Mouse (Mus musculus): Measurements from ENCODE around the gene Creg1. TPM values are rescaled to one million over a fixed set of nuclear protein-coding genes. Genes with fewer than 3 reads are reported as not detected.

Creg1 gene
- polyA plus RNA-seq, 1 experiment from 2014 or later: 300 TPM

GRCm38 (mm10) chr1:165730129-165730528 is 33.4 kb upstream of the Creg1 start:
- H3K4me3 ChIP-seq: no peak overlapping the region
- no peak overlapping the region for H3K9ac ChIP-seq
- H3K4me2 ChIP-seq: no peak overlapping the region
- no peaks in the 10 kb centered on the region; the same call in 1 of the 2 replicates for H3K27me3 ChIP-seq (replicated peaks)
- H3K27ac ChIP-seq: no peak overlapping the region
- ATAC-seq: no peak
- H3K9me3 ChIP-seq (replicated peaks): no peaks in the 10 kb centered on the region
- no peaks in the 10 kb centered on the region for H3K36me3 ChIP-seq
- H3K4me1 ChIP-seq: peaks cover 1% of the 10 kb centered on the region; the same call in 1 of the 2 replicates
- 20% methylated on average over 1 of the region's 1 CpGs for WGBS (ENCODE audit: insufficient replicate concordance)

GRCm38 (mm10) chr1:165731553-165731952 is 32.0 kb upstream of the Creg1 start:
- Histone ChIP-seq H3K27ac (no peak overlapping the region), H3K4me3 (no peak overlapping the region), H3K4me1 (peaks cover 10% of the 10 kb centered on the region; the same call in 1 of the 2 replicates), H3K27me3 (replicated peaks) (no peaks in the 10 kb centered on the region; the same call in 1 of the 2 replicates), H3K9me3 (replicated peaks) (no peaks in the 10 kb centered on the region), H3K9ac (no peak overlapping the region), H3K36me3 (no peaks in the 10 kb centered on the region), H3K4me2 (no peak overlapping the region)
- WGBS (ENCODE audit: insufficient replicate concordance): 66% methylated on average over 6 of the region's 6 CpGs
- no peak for ATAC-seq

GRCm38 (mm10) chr1:165734840-165735239 is 28.7 kb upstream of the Creg1 start:
- no peak overlapping the region for H3K4me3 ChIP-seq
- no peak for ATAC-seq
- H3K36me3 ChIP-seq: no peaks in the 10 kb centered on the region
- 70% methylated on average over 2 of the region's 2 CpGs for WGBS (ENCODE audit: insufficient replicate concordance)
- H3K9ac ChIP-seq: no peak overlapping the region
- H3K9me3 ChIP-seq (replicated peaks): no peaks in the 10 kb centered on the region
- H3K4me1 ChIP-seq: peaks cover 10% of the 10 kb centered on the region; the same call in 1 of the 2 replicates
- peaks cover 4% of the 10 kb centered on the region; the same call in 1 of the 2 replicates for H3K27me3 ChIP-seq (replicated peaks)
- H3K4me2 ChIP-seq: no peak overlapping the region
- no peak overlapping the region for H3K27ac ChIP-seq

- no peak overlapping the region for H3K9ac ChIP-seq
- no peaks in the 10 kb centered on the region for H3K9me3 ChIP-seq (replicated peaks)
- H3K4me1 ChIP-seq: peaks cover 10% of the 10 kb centered on the region; the same call in 1 of the 2 replicates
- 0 out of 2 replicates have a peak, but pooled peaks have one; percentile 40 for ATAC-seq
- peaks cover 4% of the 10 kb centered on the region; the same call in 1 of the 2 replicates for H3K27me3 ChIP-seq (replicated peaks)
- no peak overlapping the region for H3K27ac ChIP-seq
- WGBS (ENCODE audit: insufficient replicate concordance): 28% methylated on average over 20 of the region's 20 CpGs
- H3K4me2 ChIP-seq: peak overlapping the region; percentile 40
- H3K4me3 ChIP-seq: no peak overlapping the region
- H3K36me3 ChIP-seq: no peaks in the 10 kb centered on the region
Measured at GRCm38 (mm10) chr1:165735826-165736818, 27.4 kb upstream of the Creg1 start.

GRCm38 (mm10) chr1:165737451-165737850 is 26.1 kb upstream of the Creg1 start:
- no peak overlapping the region for H3K4me3 ChIP-seq
- no peak overlapping the region for H3K4me2 ChIP-seq
- no peak for ATAC-seq
- H3K9me3 ChIP-seq (replicated peaks): no peaks in the 10 kb centered on the region
- no peak overlapping the region for H3K27ac ChIP-seq
- peaks cover 4% of the 10 kb centered on the region; the same call in 1 of the 2 replicates for H3K27me3 ChIP-seq (replicated peaks)
- 44% methylated on average over 5 of the region's 5 CpGs for WGBS (ENCODE audit: insufficient replicate concordance)
- H3K4me1 ChIP-seq: peaks cover 10% of the 10 kb centered on the region; the same call in 1 of the 2 replicates
- no peak overlapping the region for H3K9ac ChIP-seq
- H3K36me3 ChIP-seq: no peaks in the 10 kb centered on the region

GRCm38 (mm10) chr1:165737867-165738266 is 25.7 kb upstream of the Creg1 start:
- ATAC-seq: no peak
- 27% methylated on average over 3 of the region's 3 CpGs for WGBS (ENCODE audit: insufficient replicate concordance)
- no peaks in the 10 kb centered on the region for H3K9me3 ChIP-seq (replicated peaks)
- peaks cover 10% of the 10 kb centered on the region; the same call in 1 of the 2 replicates for H3K4me1 ChIP-seq
- H3K9ac ChIP-seq: no peak overlapping the region
- H3K4me3 ChIP-seq: no peak overlapping the region
- peaks cover 4% of the 10 kb centered on the region; the same call in 1 of the 2 replicates for H3K27me3 ChIP-seq (replicated peaks)
- no peak overlapping the region for H3K4me2 ChIP-seq
- H3K27ac ChIP-seq: no peak overlapping the region
- no peaks in the 10 kb centered on the region for H3K36me3 ChIP-seq

- H3K27me3 ChIP-seq (replicated peaks): peaks cover 4% of the 10 kb centered on the region; the same call in 1 of the 2 replicates
- no peaks in the 10 kb centered on the region for H3K36me3 ChIP-seq
- H3K27ac ChIP-seq: no peak overlapping the region
- no peak overlapping the region for H3K4me2 ChIP-seq
- 66% methylated on average over 1 of the region's 1 CpGs for WGBS (ENCODE audit: insufficient replicate concordance)
- H3K9me3 ChIP-seq (replicated peaks): no peaks in the 10 kb centered on the region
- H3K4me3 ChIP-seq: no peak overlapping the region
- ATAC-seq: no peak
- H3K4me1 ChIP-seq: peaks cover 10% of the 10 kb centered on the region; the same call in 1 of the 2 replicates
- no peak overlapping the region for H3K9ac ChIP-seq
Measured at GRCm38 (mm10) chr1:165738985-165739384, 24.6 kb upstream of the Creg1 start.

- Histone ChIP-seq H3K4me2 (no peak overlapping the region), H3K27me3 (replicated peaks) (0 out of 2 replicates have a peak, but pooled peaks cover 3% of the 10 kb centered on the region), H3K27ac (no peak overlapping the region), H3K4me1 (no peaks in the 10 kb centered on the region), H3K9me3 (replicated peaks) (no peaks in the 10 kb centered on the region), H3K9ac (no peak overlapping the region), H3K36me3 (no peaks in the 10 kb centered on the region), H3K4me3 (no peak overlapping the region)
- 73% methylated on average over 8 of the region's 8 CpGs for WGBS (ENCODE audit: insufficient replicate concordance)
- no peak for ATAC-seq
Measured at GRCm38 (mm10) chr1:165741989-165742388, 21.6 kb upstream of the Creg1 start.

GRCm38 (mm10) chr1:165748053-165748452 is 15.5 kb upstream of the Creg1 start:
- ATAC-seq: no peak
- no peak overlapping the region for H3K4me3 ChIP-seq
- H3K4me1 ChIP-seq: peaks cover 7% of the 10 kb centered on the region; the same call in 1 of the 2 replicates
- no peak overlapping the region for H3K4me2 ChIP-seq
- H3K9ac ChIP-seq: no peak overlapping the region
- H3K9me3 ChIP-seq (replicated peaks): no peaks in the 10 kb centered on the region
- 0 out of 2 replicates have a peak, but pooled peaks cover 4% of the 10 kb centered on the region for H3K27me3 ChIP-seq (replicated peaks)
- WGBS (ENCODE audit: insufficient replicate concordance): 52% methylated on average over 11 of the region's 11 CpGs
- H3K27ac ChIP-seq: no peak overlapping the region
- H3K36me3 ChIP-seq: no peaks in the 10 kb centered on the region

GRCm38 (mm10) chr1:165751142-165751541 is 12.4 kb upstream of the Creg1 start:
- Histone ChIP-seq H3K4me3 (no peak overlapping the region), H3K27me3 (replicated peaks) (0 out of 2 replicates have a peak, but pooled peaks cover 4% of the 10 kb centered on the region), H3K36me3 (no peaks in the 10 kb centered on the region), H3K27ac (no peak overlapping the region), H3K4me1 (peaks cover 7% of the 10 kb centered on the region; the same call in 1 of the 2 replicates), H3K9me3 (replicated peaks) (no peaks in the 10 kb centered on the region), H3K9ac (no peak overlapping the region), H3K4me2 (no peak overlapping the region)
- no peak for ATAC-seq

- H3K4me1 ChIP-seq: peaks cover 7% of the 10 kb centered on the region; the same call in 1 of the 2 replicates
- H3K4me2 ChIP-seq: no peak overlapping the region
- WGBS (ENCODE audit: insufficient replicate concordance): 72% methylated on average over 5 of the region's 5 CpGs
- H3K36me3 ChIP-seq: no peaks in the 10 kb centered on the region
- no peak overlapping the region for H3K9ac ChIP-seq
- no peak for ATAC-seq
- H3K9me3 ChIP-seq (replicated peaks): no peaks in the 10 kb centered on the region
- no peak overlapping the region for H3K4me3 ChIP-seq
- no peak overlapping the region for H3K27ac ChIP-seq
- 0 out of 2 replicates have a peak, but pooled peaks cover 4% of the 10 kb centered on the region for H3K27me3 ChIP-seq (replicated peaks)
Measured at GRCm38 (mm10) chr1:165751838-165752237, 11.7 kb upstream of the Creg1 start.

GRCm38 (mm10) chr1:165754205-165754604 is 9.3 kb upstream of the Creg1 start:
- 81% methylated on average over 6 of the region's 6 CpGs for WGBS (ENCODE audit: insufficient replicate concordance)
- H3K27me3 ChIP-seq (replicated peaks): 0 out of 2 replicates have a peak, but pooled peaks cover 9% of the 10 kb centered on the region
- ATAC-seq: no peak

More at GRCm38 (mm10) chr1:165754205-165754604, 9.3 kb upstream of the Creg1 start:
- Histone ChIP-seq H3K27ac (no peak overlapping the region), H3K36me3 (no peaks in the 10 kb centered on the region), H3K4me3 (no peak overlapping the region), H3K4me1 (peaks cover 7% of the 10 kb centered on the region; the same call in 1 of the 2 replicates), H3K9me3 (replicated peaks) (0 out of 2 replicates have a peak, but pooled peaks cover 3% of the 10 kb centered on the region), H3K9ac (no peak overlapping the region), H3K4me2 (no peak overlapping the region)
